Mouse (Mus musculus): ENCODE measurements at regions not wholly inside any gene's neighbourhood (a gene's known extent, or its start where the extent isn't known, plus 50 kb on each side); places are given as distances from the start of the nearest gene placed in this dataset.

- no peak for DNase-seq (ENCODE audit: low read depth)
These were observed 54.6 kb upstream of the Atp13a3 start for GRCm38 (mm10) chr16:30460371-30460770.

GRCm38 (mm10) chr16:30457872-30458271 is 52.1 kb upstream of the Atp13a3 start:
- no peak for DNase-seq (ENCODE audit: low read depth)

GRCm38 (mm10) chr16:30457335-30457734 is 51.6 kb upstream of the Atp13a3 start:
- no peak for DNase-seq (ENCODE audit: low read depth)

GRCm38 (mm10) chr16:30456687-30457086 is 50.9 kb upstream of the Atp13a3 start:
- DNase-seq (ENCODE audit: low read depth), result peak; percentile 71
